Mouse (Mus musculus): Measurements from ENCODE around the gene Frat2.

DNA sequence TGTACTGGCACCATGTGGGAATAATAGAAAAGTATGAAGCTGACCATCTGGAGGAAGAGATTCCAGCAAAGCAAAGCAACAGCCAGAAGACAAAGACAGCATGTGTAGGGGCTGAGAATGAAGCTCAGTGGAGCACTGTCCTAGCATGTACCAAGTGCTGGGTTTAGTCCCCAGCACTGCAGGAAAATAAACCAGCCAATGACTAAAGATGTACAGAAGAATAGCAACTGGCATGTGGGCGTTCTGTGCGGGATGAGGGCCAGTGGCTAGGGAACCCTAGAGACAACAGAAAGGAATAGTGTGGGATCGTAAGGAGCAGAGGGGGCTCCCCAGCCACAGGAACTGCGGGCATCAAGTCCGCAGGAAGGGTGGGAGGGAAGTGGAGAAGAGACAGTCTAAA lies 21.4 kb upstream of the Frat2 start:
- TF ChIP-seq CTCF (conservative IDR thresholded peaks at IDR 0.05; ENCODE audit: low read length) (no peak), NANOG (IDR thresholded peaks at IDR 0.05; ENCODE audit: borderline replicate concordance, low read length) (no peak), POU5F1 (IDR thresholded peaks at IDR 0.05; ENCODE audit: borderline replicate concordance, low read length) (no peak)

All from E14TG2a.4 (cell line).